8 mouse cellular contexts compared by ENCODE assay signal in genomic region chr10:41303639-41304444, GRCm38 (mm10). TPM values are rescaled to one million over a fixed set of nuclear protein-coding genes. Genes with fewer than 3 reads are reported as not detected.
A peak's percentile ranks its signal among the peaks of the same experiment; 100 is the strongest.
DNase-seq lines count a peak whose midpoint lies in the region; ATAC-seq and TF ChIP-seq lines count a peak whose summit lies in the region.

Ak9 (plus strand) TSS chr10:41303980.

- WGBS in macrophage (ENCODE audit: missing documents) = under 1% methylated on average over 25 of the region's 25 CpGs

- no peak for TF ChIP-seq POLR2A in cortical plate, adult 2 months (IDR thresholded peaks at IDR 0.05; ENCODE audit: extremely low read depth, insufficient read depth, low read length)

- no peaks in the 10 kb centered on the region for H3K36me3 ChIP-seq in macrophage (ENCODE audit: inconsistent target)

- peak; percentile 47 for TF ChIP-seq CTCF in cortical plate, adult 2 months (IDR thresholded peaks at IDR 0.05; ENCODE audit: extremely low read depth, insufficient read depth, low read length)
- peak; percentile 84 for TF ChIP-seq CTCF in left cerebral cortex, adult 2 months (IDR thresholded peaks at IDR 0.05)

- intact Hi-C loops in left cerebral cortex, adult 2 months (cut with DNase I) = loop anchor here (1.0 to 5.0 kb wide), 3 partner anchors 98 to 386 kb away; partner anchors contain the start of gene Cd164

- H3K27ac ChIP-seq in cortical plate, adult 2 months (ENCODE audit: insufficient read depth, low read length) = peak within 1 kb of the TSS; percentile 60; the same call in 1 of the 2 replicates
- H3K27ac ChIP-seq in left cerebral cortex, adult 2 months = peak within 1 kb of the TSS; percentile 74
- H3K27ac ChIP-seq in macrophage = peak within 1 kb of the TSS; percentile 52

- H3K4me1 ChIP-seq in cortical plate, adult 2 months (ENCODE audit: control insufficient read depth, insufficient read depth, low read length) = no peaks in the 10 kb centered on the region

- peak; percentile 67 to 75 for DNase-seq in gastrocnemius, adult 8-10 months (ENCODE audit: low spot score in 2 of 2)
- DNase-seq in hindlimb bud, embryonic 11.5 days (ENCODE audit: extremely low spot score, low read depth, low spot score) = peak; percentile 78
- peak; percentile 81 to 87 for DNase-seq in left cerebral cortex, adult 2 months (ENCODE audit: extremely low spot score in 1 of 2, low spot score in 2 of 2)
- peak; percentile 56 for DNase-seq in retina, postnatal 7 days (ENCODE audit: low read depth, low spot score)
- DNase-seq in urinary bladder, adult 18-20 months (ENCODE audit: low spot score in 2 of 2) = peak; percentile 82 to 83

- ATAC-seq in activated CD4-positive, CD25-positive, alpha-beta regulatory T cell, adult 4 months = peak; percentile 81

- H3K4me3 ChIP-seq in cortical plate, adult 2 months (ENCODE audit: insufficient read depth, low read length) = peak within 1 kb of the TSS; percentile 75
- peak within 1 kb of the TSS; percentile 87 for H3K4me3 ChIP-seq in left cerebral cortex, adult 2 months
- peak within 1 kb of the TSS; percentile 74 for H3K4me3 ChIP-seq in macrophage (ENCODE audit: inconsistent target)

- peaks cover 39% of the 10 kb centered on the region for H3K79me2 ChIP-seq in macrophage (ENCODE audit: inconsistent target)

RNA-seq across cellular contexts. Expression of gene Ak9, which starts in this region (rescaled TPM):
- under 1 TPM in 1 of 2 experiments, not detected in 1; 0.09 TPM for polyA plus RNA-seq in activated CD4-positive, CD25-positive, alpha-beta regulatory T cell, adult 4 months (2017; shearing (Covaris generic))
- 0.04 and 0.06 TPM in 2 replicates for polyA plus RNA-seq in cortical plate, adult 2 months (2012; rRNA removed)
- not detected for total RNA-seq in gastrocnemius, adult 8-10 months (2022)
- total RNA-seq in left cerebral cortex, adult 2 months (2021) = under 1 TPM; 0.05 to 0.07 TPM
- under 1 TPM in 15 of 26 experiments, not detected in 11; 0.06 to 0.55 (median 0.31) TPM for total RNA-seq in macrophage (2018; cell fraction: chromatin; rRNA removed)
- under 1 TPM in 14 of 26 experiments, not detected in 12; under 0.01 to 0.05 (median 0.04) TPM for total RNA-seq in macrophage (2018; cell fraction: cytosol; rRNA removed)
- under 1 TPM in 5 of 26 experiments, not detected in 21; 0.05 to 0.15 (median 0.13) TPM for total RNA-seq in macrophage (2018; cell fraction: nucleus; rRNA removed)
- polyA plus RNA-seq in macrophage (2018) = 0.09 TPM in 1 of 3 replicates, not detected in the others

Comparison
In these comparisons a context has a peak if more than half of its experiments do, and no peak if none do; other contexts are left out.
1. Peak in every context shown above with its lines: DNase-seq, ATAC-seq, H3K4me3 ChIP-seq and H3K27ac ChIP-seq.
2. Peak in ATAC-seq in activated CD4-positive, CD25-positive, alpha-beta regulatory T cell, adult 4 months; RNA of the gene not detected or under 1 TPM.
3. Peak in DNase-seq in gastrocnemius, adult 8-10 months; RNA of the gene not detected or under 1 TPM.
4. Peak in DNase-seq, H3K4me3 ChIP-seq and H3K27ac ChIP-seq in left cerebral cortex, adult 2 months; RNA of the gene not detected or under 1 TPM.